Mouse (Mus musculus) neural tube, embryonic 14.5 days (tissue): ENCODE results near the gene Gyg. TPM values are rescaled to one million over a fixed set of nuclear protein-coding genes. Genes with fewer than 3 reads are reported as not detected.
A peak's percentile ranks its signal among the peaks of the same experiment; 100 is the strongest.

Experiments
- ATAC-seq: fragments of 200-750 bp; cut with Nextera tagmentation; 2 replicates; pipeline ENCODE4 v1.8.0; 2017; ENCODE audit warnings: low read depth, mild to moderate bottlenecking, moderate TSS enrichment, moderate library complexity
- H3K27ac ChIP-seq: fragments of 300-500 bp; sonication (generic); 2 replicates; pipeline ENCODE4 v1.5.1; 2014; ENCODE audit warnings: low read depth, mild to moderate bottlenecking, control low read depth, low read length, moderate library complexity, mixed read lengths
- H3K27me3 ChIP-seq: fragments of 300-500 bp; sonication (generic); 2 replicates; pipeline ENCODE4 v1.6.1; 2014; ENCODE audit warnings: low read length; ENCODE audit not compliant: control insufficient read depth, insufficient read depth
- H3K36me3 ChIP-seq: fragments of 300-500 bp; sonication (generic); 2 replicates; pipeline ENCODE4 v1.6.1; 2014; ENCODE audit warnings: low read length, mixed read lengths; ENCODE audit not compliant: control insufficient read depth, insufficient read depth
- H3K4me1 ChIP-seq: fragments of 300-500 bp; sonication (generic); 2 replicates; pipeline ENCODE4 v1.6.1; 2014; ENCODE audit warnings: low read length; ENCODE audit not compliant: control insufficient read depth, insufficient read depth
- H3K4me2 ChIP-seq: fragments of 300-500 bp; sonication (generic); 2 replicates; pipeline ENCODE4 v1.6.1; 2014; ENCODE audit warnings: mild to moderate bottlenecking, low read depth, low read length, control low read depth
- H3K4me3 ChIP-seq: fragments of 300-500 bp; sonication (generic); 2 replicates; pipeline ENCODE4 v1.5.1; 2014; ENCODE audit warnings: low read depth, low read length, control low read depth, mixed read lengths
- H3K9ac ChIP-seq: fragments of 300-500 bp; sonication (generic); replicated peaks from 2 replicates; pipeline ENCODE4 v1.6.1; 2014; ENCODE audit warnings: low read depth, mild to moderate bottlenecking, control low read depth, low read length, mixed read lengths
- H3K9me3 ChIP-seq: fragments of 300-500 bp; sonication (generic); 2 replicates; pipeline ENCODE4 v1.6.1; 2016; ENCODE audit warnings: low read length; ENCODE audit not compliant: control insufficient read depth
- WGBS: fragments of 180-500 bp; shearing (Covaris S2); extraction: QIAGEN DNeasy Blood & Tissue Kit; methylation state at CpG from one replicate; pipeline ENCODE4 v1.1.7; 2014; 5-methylcytosine and 5-hydroxymethylcytosine counted together
- polyA plus RNA-seq: library from polyadenylated mRNA; unstranded; fragments of >200 nt; fragmentation: Nextera tagmentation; extraction: Ambion mirVana; gene quantifications from 2 replicates; pipeline ENCODE4 v1.2.1, GENCODE M21; 2014

Gene Gyg
- polyA plus RNA-seq, 1 experiment from 2014 or later = 79.3 TPM

GRCm38 (mm10) chr3:20136868-20137581, 18.1 kb downstream of the Gyg start:
- Histone ChIP-seq H3K9me3 (no peaks in the 10 kb centered on the region), H3K27me3 (no peaks in the 10 kb centered on the region), H3K36me3 (no peaks in the 10 kb centered on the region), H3K4me1 (no peaks in the 10 kb centered on the region), H3K9ac (no peak overlapping the region), H3K4me3 (no peak overlapping the region), H3K27ac (no peak overlapping the region), H3K4me2 (no peak overlapping the region)
- 93% methylated on average over 9 of the region's 9 CpGs for WGBS
- no peak for ATAC-seq

- Histone ChIP-seq H3K4me3 (no peak overlapping the region), H3K27ac (no peak overlapping the region), H3K9ac (no peak overlapping the region), H3K36me3 (no peaks in the 10 kb centered on the region), H3K9me3 (no peaks in the 10 kb centered on the region), H3K4me1 (no peaks in the 10 kb centered on the region), H3K27me3 (no peaks in the 10 kb centered on the region), H3K4me2 (no peak overlapping the region)
- no peak; the same call in 1 of the 2 replicates for ATAC-seq
- WGBS = 76% methylated on average over 3 of the region's 3 CpGs
Measured at GRCm38 (mm10) chr3:20134545-20134944, 20.6 kb downstream of the Gyg start.

DNA sequence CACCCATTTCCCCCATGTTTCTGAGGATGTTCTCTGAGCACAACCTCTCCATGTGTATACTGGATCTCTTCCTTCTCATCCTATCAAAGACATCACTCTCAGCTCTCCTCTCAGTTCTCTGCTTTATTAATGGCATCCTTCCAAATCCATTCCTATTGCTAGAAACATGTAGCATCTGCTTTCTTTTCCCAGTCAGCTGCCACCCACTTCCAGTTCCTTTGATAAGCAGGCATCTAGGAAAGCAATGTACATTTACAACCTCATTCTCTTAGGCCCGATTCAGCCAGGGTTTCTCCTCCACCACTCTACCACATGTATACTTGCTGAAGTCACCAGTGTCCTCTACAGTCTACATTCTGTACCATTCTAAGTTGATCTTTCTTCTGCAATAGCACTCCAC, 21.4 kb downstream of the Gyg start:
- WGBS = 86% methylated on average over 1 of the region's 1 CpGs
- Histone ChIP-seq H3K9me3 (no peaks in the 10 kb centered on the region), H3K36me3 (no peaks in the 10 kb centered on the region), H3K4me2 (no peak overlapping the region), H3K4me3 (no peak overlapping the region), H3K27ac (no peak overlapping the region), H3K27me3 (no peaks in the 10 kb centered on the region), H3K4me1 (no peaks in the 10 kb centered on the region), H3K9ac (no peak overlapping the region)
- no peak for ATAC-seq

DNA sequence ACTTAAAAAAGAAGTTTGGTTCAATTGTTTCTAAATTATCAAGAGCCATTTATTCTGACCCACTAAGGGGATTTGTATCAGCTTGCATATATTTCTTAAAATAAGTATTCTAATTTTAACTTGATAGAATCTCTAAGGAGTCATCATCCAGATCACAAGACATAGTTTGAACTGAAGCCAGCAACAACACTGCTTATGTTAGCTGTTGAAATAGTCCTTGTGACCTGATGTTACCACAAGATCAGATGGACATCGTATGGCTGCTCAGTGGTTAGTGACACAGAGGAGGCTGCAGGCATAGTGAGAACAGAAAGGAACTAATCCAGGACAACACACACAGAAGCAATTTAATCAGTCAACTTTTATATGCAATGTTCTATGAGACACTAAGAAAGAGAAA, 22.4 kb downstream of the Gyg start:
- Histone ChIP-seq H3K4me2 (no peak overlapping the region), H3K36me3 (no peaks in the 10 kb centered on the region), H3K4me1 (no peaks in the 10 kb centered on the region), H3K27me3 (no peaks in the 10 kb centered on the region), H3K9ac (no peak overlapping the region), H3K4me3 (no peak overlapping the region), H3K27ac (no peak overlapping the region), H3K9me3 (no peaks in the 10 kb centered on the region)
- ATAC-seq = no peak
- 89% methylated on average over 1 of the region's 1 CpGs for WGBS

- WGBS = 92% methylated on average over 2 of the region's 2 CpGs
- H3K4me1 ChIP-seq = no peaks in the 10 kb centered on the region
Measured at GRCm38 (mm10) chr3:20131350-20131720, 23.8 kb downstream of the Gyg start.

GRCm38 (mm10) chr3:20130456-20131349, 24.4 kb downstream of the Gyg start:
- Histone ChIP-seq H3K36me3 (no peaks in the 10 kb centered on the region), H3K4me3 (no peak overlapping the region), H3K9ac (no peak overlapping the region), H3K4me1 (no peaks in the 10 kb centered on the region), H3K9me3 (no peaks in the 10 kb centered on the region), H3K27ac (no peak overlapping the region), H3K4me2 (no peak overlapping the region), H3K27me3 (no peaks in the 10 kb centered on the region)
- ATAC-seq = peak; percentile 14; the same call in 1 of the 2 replicates
- WGBS = 94% methylated on average over 8 of the region's 8 CpGs

More at GRCm38 (mm10) chr3:20131350-20131720, 23.8 kb downstream of the Gyg start:
- no peak for ATAC-seq
- H3K4me2 ChIP-seq = no peak overlapping the region
- no peaks in the 10 kb centered on the region for H3K36me3 ChIP-seq
- H3K9ac ChIP-seq = no peak overlapping the region
- H3K9me3 ChIP-seq = no peaks in the 10 kb centered on the region
- no peak overlapping the region for H3K27ac ChIP-seq
- H3K4me3 ChIP-seq = no peak overlapping the region
- H3K27me3 ChIP-seq = no peaks in the 10 kb centered on the region

DNA sequence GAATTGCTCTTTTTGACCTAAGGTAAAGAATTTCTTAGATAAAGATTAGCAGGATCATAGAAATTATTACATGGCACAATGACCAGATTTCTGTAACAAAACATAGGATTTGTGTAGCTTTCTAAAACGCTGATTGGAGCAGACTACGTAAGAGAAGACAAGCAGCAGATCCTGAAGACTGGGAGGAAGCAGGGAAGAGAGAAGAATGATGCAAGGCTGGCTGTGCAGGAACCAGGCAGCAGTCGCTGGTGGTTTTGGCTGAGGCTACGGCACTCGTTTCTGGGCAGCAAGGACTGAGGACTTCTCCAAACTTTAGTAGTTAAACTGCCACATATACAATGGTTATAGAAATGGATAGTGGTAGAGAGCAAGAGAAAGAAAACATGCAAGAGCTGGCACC, 25.6 kb downstream of the Gyg start:
- ATAC-seq = no peak
- Histone ChIP-seq H3K4me2 (no peak overlapping the region), H3K27ac (no peak overlapping the region), H3K27me3 (no peaks in the 10 kb centered on the region), H3K36me3 (no peaks in the 10 kb centered on the region), H3K4me1 (no peaks in the 10 kb centered on the region), H3K9ac (no peak overlapping the region), H3K4me3 (no peak overlapping the region), H3K9me3 (no peaks in the 10 kb centered on the region)
- 88% methylated on average over 5 of the region's 5 CpGs for WGBS

DNA sequence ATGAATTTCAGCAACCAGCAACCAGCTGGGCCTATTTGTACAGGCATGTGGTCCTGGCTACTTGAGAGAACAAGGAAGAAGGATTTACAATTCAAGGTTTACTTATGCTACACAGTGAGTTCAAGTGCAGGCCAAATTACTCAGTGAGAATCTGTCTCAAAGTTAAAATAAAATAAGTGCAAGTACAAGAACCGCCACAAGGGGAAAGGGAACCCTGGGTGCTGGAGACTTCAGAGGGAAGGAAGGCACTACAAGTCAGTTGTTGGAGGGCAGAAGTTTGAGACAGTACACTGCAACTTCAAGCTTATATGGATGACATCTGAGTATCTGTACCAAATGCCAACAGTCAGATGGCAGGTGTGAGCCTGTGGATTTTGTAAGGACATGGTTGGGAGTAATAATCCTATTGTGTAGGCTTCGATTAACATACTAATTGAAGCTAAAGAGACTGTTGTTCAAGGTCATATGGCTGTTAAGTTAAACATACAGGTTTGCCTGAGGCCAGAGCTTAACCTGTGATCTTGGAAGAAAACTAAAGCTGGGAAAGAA, 28.0 kb downstream of the Gyg start:
- H3K9ac ChIP-seq = no peak overlapping the region
- no peak overlapping the region for H3K4me2 ChIP-seq
- H3K27ac ChIP-seq = no peak overlapping the region
- H3K36me3 ChIP-seq = no peaks in the 10 kb centered on the region; the same call in 1 of the 2 replicates
- 75% methylated on average over 2 of the region's 2 CpGs for WGBS
- H3K4me1 ChIP-seq = no peaks in the 10 kb centered on the region
- H3K27me3 ChIP-seq = no peaks in the 10 kb centered on the region
- ATAC-seq = no peak
- H3K4me3 ChIP-seq = no peak overlapping the region
- H3K9me3 ChIP-seq = no peaks in the 10 kb centered on the region

DNA sequence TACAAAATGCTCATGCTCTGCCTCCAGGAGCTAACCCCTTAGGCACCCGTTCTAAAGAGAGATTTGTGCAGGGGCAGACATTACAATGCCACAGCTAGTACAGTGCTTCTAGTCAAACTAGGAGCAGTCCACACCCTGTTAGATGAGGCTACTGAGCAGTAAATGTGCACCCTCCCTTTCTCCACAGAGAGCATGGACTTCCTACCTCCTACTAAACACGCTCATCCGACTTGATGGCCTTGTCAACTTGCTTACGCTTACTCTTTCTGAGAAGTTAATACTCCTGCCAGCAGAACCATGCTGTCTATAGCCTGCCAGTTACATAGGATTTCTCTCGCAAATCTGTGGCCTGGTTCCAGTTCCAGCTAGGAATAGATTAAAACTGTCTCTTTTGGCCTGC, 29.5 kb downstream of the Gyg start:
- Histone ChIP-seq H3K27ac (no peak overlapping the region), H3K36me3 (no peaks in the 10 kb centered on the region; the same call in 1 of the 2 replicates), H3K27me3 (no peaks in the 10 kb centered on the region), H3K4me1 (no peaks in the 10 kb centered on the region), H3K9ac (no peak overlapping the region), H3K4me2 (no peak overlapping the region), H3K9me3 (no peaks in the 10 kb centered on the region), H3K4me3 (no peak overlapping the region)
- WGBS = 94% methylated on average over 5 of the region's 5 CpGs
- no peak for ATAC-seq
